Mouse (Mus musculus) megakaryocyte, embryonic 14.5 days (primary cell): ENCODE measurements at regions not wholly inside any gene's neighbourhood (a gene's known extent, or its start where the extent isn't known, plus 50 kb on each side); places are given as distances from the start of the nearest gene placed in this dataset.

Experiments
- FLI1 ChIP-seq: IDR thresholded peaks from 2 replicates; pipeline ENCODE4 v1.6.1; 2012; ENCODE audit warnings: low read length, inconsistent platforms, mixed read lengths
- GATA1 ChIP-seq: IDR thresholded peaks from 3 replicates; pipeline ENCODE4 v1.6.1; 2012; ENCODE audit warnings: mixed read lengths, low read length, inconsistent platforms, borderline replicate concordance

DNA sequence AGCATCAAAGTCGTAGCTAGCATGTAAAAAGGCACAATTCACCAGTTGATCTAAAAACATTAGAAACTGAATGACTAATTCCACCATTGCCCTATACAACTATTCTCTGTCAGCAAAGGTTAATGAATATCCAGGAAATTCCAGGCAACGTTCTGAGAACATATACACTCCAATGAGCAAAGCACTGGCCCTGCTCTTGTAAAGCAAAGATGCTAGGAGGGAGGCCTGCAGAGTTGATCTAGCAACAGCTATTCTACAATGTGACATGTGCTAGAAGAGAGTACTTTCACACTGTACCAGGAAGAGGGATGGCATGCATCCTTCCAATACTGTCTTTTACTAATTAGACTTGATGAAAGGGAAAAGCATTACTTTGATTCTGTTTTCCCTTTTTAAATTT is 225.4 kb upstream of the Ppargc1a start:
- TF ChIP-seq GATA1, result no peak
- no peak for TF ChIP-seq FLI1
